Mouse (Mus musculus) neutrophil, adult 5-6 weeks (primary cell): ENCODE measurements around the gene Nuak2. TPM values are rescaled to one million over a fixed set of nuclear protein-coding genes. Genes with fewer than 3 reads are reported as not detected.

Experiments
- ATAC-seq: fragments of 151-379, 151-347 bp; 2 replicates; pipeline ENCODE4 v1.8.0; 2017; ENCODE audit warnings: mild to moderate bottlenecking, moderate TSS enrichment; ENCODE audit not compliant: insufficient number of reproducible peaks, poor library complexity, low FRiP score, severe bottlenecking; ENCODE audit errors: extremely low read depth
- total RNA-seq: library from RNA; stranded (forward); fragments of 200-1000 nt; gene quantifications from 2 replicates; pipeline ENCODE4 v1.2.3, GENCODE M21; 2017

Nuak2 gene
- total RNA-seq, 1 experiment from 2014 or later: 67.2 TPM

GRCm38 (mm10) chr1:132295506-132295905, 20.4 kb upstream of the Nuak2 start:
- ATAC-seq: no peak

GRCm38 (mm10) chr1:132296051-132296450, 19.9 kb upstream of the Nuak2 start:
- ATAC-seq: no peak

GRCm38 (mm10) chr1:132298425-132298800, 17.5 kb upstream of the Nuak2 start, which contains the start of gene Klhdc8a:
TSS of gene Klhdc8a (plus strand) at chr1:132298626.
- ATAC-seq: peak; percentile 11

GRCm38 (mm10) chr1:132298801-132299464, 17.0 kb upstream of the Nuak2 start:
- ATAC-seq: no peak

GRCm38 (mm10) chr1:132299744-132300143, 16.2 kb upstream of the Nuak2 start:
- ATAC-seq: no peak

GRCm38 (mm10) chr1:132301242-132301641, 14.7 kb upstream of the Nuak2 start:
- no peak for ATAC-seq

- ATAC-seq: no peak
Measured at GRCm38 (mm10) chr1:132302341-132302866, 13.5 kb upstream of the Nuak2 start.

GRCm38 (mm10) chr1:132304618-132305214, 11.2 kb upstream of the Nuak2 start:
- no peak for ATAC-seq

- ATAC-seq: peak; percentile 51; the same call in 1 of the 2 replicates
Measured at GRCm38 (mm10) chr1:132306160-132306559, 9.8 kb upstream of the Nuak2 start.

GRCm38 (mm10) chr1:132306808-132307207, 9.1 kb upstream of the Nuak2 start:
- no peak for ATAC-seq

GRCm38 (mm10) chr1:132307962-132308361, 8.0 kb upstream of the Nuak2 start:
- ATAC-seq: no peak

- no peak for ATAC-seq
Measured at GRCm38 (mm10) chr1:132308674-132309073, 7.3 kb upstream of the Nuak2 start.

- no peak for ATAC-seq
Measured at GRCm38 (mm10) chr1:132310754-132311153, 5.2 kb upstream of the Nuak2 start.

- peak; percentile 67 for ATAC-seq
Measured at GRCm38 (mm10) chr1:132311174-132311859, 4.6 kb upstream of the Nuak2 start.

- no peak for ATAC-seq
Measured at GRCm38 (mm10) chr1:132312043-132312442, 3.9 kb upstream of the Nuak2 start.

GRCm38 (mm10) chr1:132312703-132313102, 3.2 kb upstream of the Nuak2 start:
- peak; percentile 57 for ATAC-seq

GRCm38 (mm10) chr1:132316625-132316994, 684 bp downstream of the Nuak2 start:
- no peak for ATAC-seq

GRCm38 (mm10) chr1:132317413-132317812, 1.5 kb downstream of the Nuak2 start:
- ATAC-seq: no peak

GRCm38 (mm10) chr1:132317894-132318863, 2.3 kb downstream of the Nuak2 start:
- ATAC-seq: no peak
